Mouse (Mus musculus): ENCODE data around the gene Ppp1r10.

Gene Ppp1r10

GRCm38 (mm10) chr17:35900636-35901035 lies 15.6 kb upstream of the Ppp1r10 start:
- DNase-seq (ENCODE audit: low read depth, low spot score) = no peak

DNA sequence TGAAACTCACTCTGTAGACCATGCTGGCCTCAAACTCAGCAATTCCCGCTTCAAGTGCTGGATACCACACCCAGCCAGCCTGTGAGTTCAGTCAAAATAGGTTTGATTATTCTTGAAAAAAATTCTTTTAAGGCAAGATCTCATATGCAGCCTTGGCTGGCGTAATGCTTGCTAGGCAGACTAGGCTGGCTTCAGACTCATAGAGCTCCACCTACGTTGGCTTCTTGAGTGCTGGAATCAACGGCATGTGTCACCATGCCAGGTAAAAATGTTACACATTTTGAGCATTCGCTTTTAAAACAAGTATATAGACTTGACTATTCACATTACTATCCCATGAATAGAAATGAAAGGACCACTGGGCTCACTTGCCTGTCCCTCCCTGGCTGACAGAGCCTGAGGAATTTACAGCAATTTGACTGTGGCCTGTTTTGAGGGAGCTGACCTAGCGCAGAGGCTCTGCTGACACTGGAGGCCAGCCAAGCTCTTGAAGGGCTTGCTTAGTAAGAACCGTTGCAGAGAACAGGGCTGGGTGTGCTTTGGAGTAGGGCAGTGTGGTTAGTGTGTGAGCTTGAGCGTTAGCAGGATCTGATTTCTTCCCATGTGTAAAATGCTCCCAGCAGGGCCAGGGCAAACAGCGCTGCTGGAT lies 12.8 kb upstream of the Ppp1r10 start:
- DNase-seq (ENCODE audit: low read depth, low spot score) = no peak

GRCm38 (mm10) chr17:35903992-35904355 lies 12.3 kb upstream of the Ppp1r10 start:
- no peak for DNase-seq (ENCODE audit: low read depth, low spot score)

- DNase-seq (ENCODE audit: low read depth, low spot score) = no peak
Measured at GRCm38 (mm10) chr17:35905587-35905986, 10.6 kb upstream of the Ppp1r10 start.

- DNase-seq (ENCODE audit: low read depth, low spot score) = peak; percentile 46
Measured at GRCm38 (mm10) chr17:35907609-35908008, 8.6 kb upstream of the Ppp1r10 start.

GRCm38 (mm10) chr17:35909186-35909918 lies 6.9 kb upstream of the Ppp1r10 start:
- DNase-seq (ENCODE audit: low read depth, low spot score) = peak; percentile 50

DNA sequence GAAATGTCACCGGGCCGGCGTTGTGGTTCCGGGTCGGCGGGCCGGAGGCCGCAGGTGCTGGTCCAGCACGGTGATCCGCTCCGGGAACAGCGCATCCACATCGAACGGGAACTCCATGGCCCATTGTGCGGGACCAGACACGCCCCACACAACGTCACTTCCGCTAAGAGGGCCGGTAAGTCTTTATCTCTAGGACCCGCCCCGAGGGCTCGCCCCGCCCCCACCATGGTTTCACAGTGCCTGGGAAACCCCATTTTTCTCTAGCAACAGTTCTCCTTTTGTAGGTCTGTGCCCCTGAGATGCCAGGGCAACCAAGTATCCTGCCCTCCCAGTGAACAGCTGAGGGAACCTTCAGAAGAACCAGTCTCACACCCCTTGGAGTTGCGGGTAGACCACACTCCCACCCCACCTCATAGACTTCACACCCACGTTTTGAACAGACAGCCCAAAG lies 6.3 kb upstream of the Ppp1r10 start, which contains the start of gene Atat1:
Gene Atat1 (minus strand): TSS at position 157 of the 451 bp plus-strand sequence.
- DNase-seq (ENCODE audit: low read depth, low spot score) = peak; percentile 96

DNA sequence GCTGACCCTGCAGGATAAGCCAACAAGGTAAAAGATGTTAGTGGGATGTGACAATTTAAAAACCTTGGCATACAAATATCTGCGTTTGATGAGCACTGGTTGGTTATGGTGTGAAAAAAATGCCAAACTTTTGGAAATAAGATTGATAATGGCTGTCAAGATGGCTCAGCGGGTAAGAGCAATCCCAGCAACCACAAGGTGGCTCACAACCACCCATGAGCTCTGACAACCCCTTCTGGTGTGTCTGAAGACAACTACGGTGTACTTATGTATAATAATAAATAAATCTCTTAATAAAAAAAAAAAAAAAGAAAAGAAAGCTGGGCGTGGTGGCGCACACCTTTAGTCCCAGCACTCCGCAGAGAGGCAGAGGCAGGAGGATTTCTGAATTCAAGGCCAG lies 1.3 kb upstream of the Ppp1r10 start:
- no peak for DNase-seq (ENCODE audit: low read depth, low spot score)

DNA sequence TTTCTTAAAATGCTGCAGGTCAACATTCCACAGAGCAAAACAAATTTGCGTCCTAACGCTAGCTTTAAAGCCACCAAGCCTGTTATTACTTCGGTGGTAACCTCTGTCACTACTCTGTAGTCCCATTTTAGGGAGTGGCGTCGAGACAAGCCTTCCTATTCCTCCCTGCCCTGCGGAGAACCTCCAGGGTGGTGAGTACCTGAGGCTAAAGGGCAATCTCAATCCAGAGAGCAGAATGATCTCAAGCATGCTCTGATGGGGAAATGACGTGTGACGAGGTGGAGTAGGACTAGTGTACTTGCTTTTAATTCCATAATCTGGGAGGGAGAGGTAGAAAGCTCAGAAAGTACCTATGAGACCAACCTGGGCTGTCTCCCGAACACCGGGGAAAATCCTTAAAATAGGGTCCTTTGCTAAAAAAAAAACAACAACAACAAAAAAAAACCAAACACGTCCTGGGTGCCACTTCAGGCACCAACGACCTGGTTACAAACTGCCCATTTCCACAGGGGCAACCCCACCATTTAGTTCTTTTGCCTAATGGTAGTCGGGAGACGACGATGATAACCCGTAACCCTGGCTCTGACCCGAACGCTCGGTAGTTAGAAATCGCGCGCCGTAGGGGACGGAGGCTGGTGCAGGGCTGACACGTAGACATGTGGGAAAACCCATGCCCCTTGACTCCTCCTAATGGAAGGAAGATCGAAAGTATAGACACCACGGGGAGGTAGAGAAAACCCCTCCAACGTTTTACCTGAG lies 517 bp upstream of the Ppp1r10 start:
- DNase-seq (ENCODE audit: low read depth, low spot score) = no peak

- no peak for DNase-seq (ENCODE audit: low read depth, low spot score)
Measured at GRCm38 (mm10) chr17:35917143-35917462, 869 bp downstream of the Ppp1r10 start.

DNA sequence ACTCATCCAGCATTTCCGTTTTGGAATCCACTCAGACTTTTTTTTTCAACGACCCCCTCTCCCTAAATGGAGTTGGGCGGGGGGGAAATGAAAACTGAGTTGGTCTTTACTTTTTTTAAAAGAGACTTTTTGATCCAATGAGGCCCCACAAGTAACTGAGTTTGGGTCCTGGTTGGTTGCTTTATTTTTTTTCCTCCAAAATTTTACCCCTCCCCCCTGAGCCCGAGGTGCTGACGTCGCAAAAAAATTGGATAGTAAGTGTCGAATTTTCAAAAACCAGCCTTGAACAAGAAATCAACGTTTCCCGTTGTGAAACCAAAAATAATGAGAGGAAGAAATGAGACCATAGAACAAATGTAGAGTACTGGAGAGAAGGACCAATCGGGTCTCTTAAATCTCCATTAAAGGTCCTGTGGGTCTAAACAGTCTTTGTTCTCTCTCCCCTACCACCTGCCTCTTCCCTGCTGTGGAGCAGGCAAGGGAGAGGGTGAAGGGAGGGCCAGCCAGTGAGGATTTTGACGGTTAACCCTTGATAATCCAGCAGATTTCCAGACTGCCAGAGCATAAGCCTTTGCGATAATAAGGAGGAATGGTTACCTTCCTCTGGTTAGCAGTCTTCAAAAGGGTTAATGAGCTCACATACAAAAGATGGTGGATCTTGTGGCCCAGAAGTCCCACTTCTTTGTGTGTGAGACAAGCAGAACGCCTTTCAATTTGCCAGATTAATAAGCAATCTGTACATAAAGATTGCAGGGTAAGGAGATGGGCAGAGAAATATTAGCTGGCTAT lies 1.4 kb downstream of the Ppp1r10 start:
- DNase-seq (ENCODE audit: low read depth, low spot score) = peak; percentile 74

DNA sequence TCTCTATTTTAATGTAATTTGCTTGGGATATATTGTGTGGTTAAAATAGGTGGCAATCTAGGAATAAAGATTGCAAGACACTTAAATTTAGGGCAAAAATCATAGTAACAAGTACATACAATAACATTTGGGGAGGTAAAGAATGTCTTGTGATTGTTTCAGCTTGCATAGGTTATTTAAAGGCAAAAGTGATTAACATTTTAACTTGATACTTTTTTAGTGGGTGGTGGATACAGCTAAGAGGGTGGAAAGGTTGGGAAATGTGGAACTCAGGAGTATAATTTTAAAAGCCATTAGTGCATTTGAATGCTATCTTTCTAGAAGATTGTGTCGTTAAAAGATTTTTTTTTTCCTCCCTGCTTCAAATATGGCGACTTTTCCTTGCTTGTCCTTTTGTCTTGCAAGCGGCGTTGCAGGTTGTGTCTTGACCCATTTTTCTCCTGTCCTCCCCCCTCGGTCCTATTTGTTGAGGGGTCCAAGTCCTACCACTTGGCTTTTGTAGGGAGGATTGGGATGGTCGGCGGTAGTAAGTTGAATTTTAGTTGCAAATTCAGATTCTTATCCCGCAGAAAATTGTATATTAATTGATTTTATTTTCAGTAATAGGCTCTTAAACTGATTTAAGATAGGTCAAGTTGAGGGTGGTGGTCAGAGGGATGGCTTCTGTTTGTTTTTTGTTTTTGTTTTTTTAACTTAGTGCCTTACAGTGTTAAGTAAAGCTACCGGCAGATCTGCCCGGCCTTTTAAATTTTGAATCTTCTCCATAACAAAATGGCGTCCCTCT lies 2.2 kb downstream of the Ppp1r10 start:
- peak; percentile 77 for DNase-seq (ENCODE audit: low read depth, low spot score)

- peak; percentile 97 for DNase-seq (ENCODE audit: low read depth, low spot score)
Measured at GRCm38 (mm10) chr17:35919060-35919715, 3.0 kb downstream of the Ppp1r10 start.

GRCm38 (mm10) chr17:35919864-35920301 lies 3.6 kb downstream of the Ppp1r10 start:
- no peak for DNase-seq (ENCODE audit: low read depth, low spot score)

GRCm38 (mm10) chr17:35920384-35920783 lies 4.2 kb downstream of the Ppp1r10 start:
- no peak for DNase-seq (ENCODE audit: low read depth, low spot score)

- DNase-seq (ENCODE audit: low read depth, low spot score) = peak; percentile 39
Measured at GRCm38 (mm10) chr17:35920862-35921562, 4.8 kb downstream of the Ppp1r10 start.

GRCm38 (mm10) chr17:35921710-35922109 lies 5.5 kb downstream of the Ppp1r10 start:
- DNase-seq (ENCODE audit: low read depth, low spot score) = no peak

GRCm38 (mm10) chr17:35922566-35922965 lies 6.3 kb downstream of the Ppp1r10 start:
- DNase-seq (ENCODE audit: low read depth, low spot score) = no peak

GRCm38 (mm10) chr17:35923281-35923680 lies 7.0 kb downstream of the Ppp1r10 start:
- no peak for DNase-seq (ENCODE audit: low read depth, low spot score)

DNA sequence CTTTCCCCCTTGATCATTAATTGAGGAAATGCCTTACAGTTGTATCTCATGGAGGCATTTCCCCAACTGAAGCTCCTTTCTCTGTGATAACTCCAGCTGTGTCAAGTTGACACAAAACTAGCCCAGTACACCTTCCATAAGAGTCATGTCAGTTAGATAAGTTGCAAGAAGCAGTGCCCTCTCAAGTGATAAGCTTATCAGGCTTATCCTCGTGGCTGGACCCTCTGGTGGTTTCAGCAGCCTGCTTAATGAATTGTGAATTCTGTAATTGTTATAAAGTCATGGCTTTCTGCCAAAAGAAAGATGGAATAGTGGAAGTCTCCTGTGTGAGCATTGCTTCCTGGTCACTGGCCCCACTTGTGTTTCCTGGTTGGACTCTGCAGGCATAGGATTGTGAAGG lies 11.2 kb downstream of the Ppp1r10 start:
- no peak for DNase-seq (ENCODE audit: low read depth, low spot score)

All from CD4-positive helper T cell, adult 2 months (primary cell).